Mouse (Mus musculus) liver, embryonic 14.5 days (tissue): Measurements from ENCODE around the gene Mtmr3. TPM values are rescaled to one million over a fixed set of nuclear protein-coding genes. Genes with fewer than 3 reads are reported as not detected.

Source experiments
- ATAC-seq: fragments of 200-750 bp; cut with Nextera tagmentation; 2 replicates; pipeline ENCODE4 v1.8.0; 2017; ENCODE audit warnings: moderate number of reproducible peaks, mild to moderate bottlenecking, moderate library complexity; ENCODE audit not compliant: insufficient read depth
- DNase-seq, 3 experiments: peaks; one replicate each; pipeline ENCODE4 v3.0.0-alpha.2; 2012 to 2013; ENCODE audit warnings: low read depth in 3 of 3, low spot score in 3 of 3
- H3K27ac ChIP-seq: fragments of 300-500 bp; sonication (generic); 2 replicates; pipeline ENCODE4 v1.5.1; 2014; ENCODE audit warnings: moderate library complexity, mild to moderate bottlenecking, control low read depth, inconsistent platforms
- H3K27me3 ChIP-seq: fragments of 300-500 bp; sonication (generic); 2 replicates; pipeline ENCODE4 v1.6.1; 2014; ENCODE audit warnings: mild to moderate bottlenecking, low read length, moderate library complexity; ENCODE audit not compliant: control insufficient read depth, insufficient read depth
- H3K36me3 ChIP-seq: fragments of 300-500 bp; sonication (generic); replicated peaks from 2 replicates; pipeline ENCODE4 v1.6.1; 2014; ENCODE audit warnings: low read depth; ENCODE audit not compliant: control insufficient read depth, insufficient read depth
- H3K4me1 ChIP-seq, 2 experiments: fragments of 200-500 bp in 1 of 2; fragments of 300-500 bp in 1 of 2; sonication (generic) in 1 of 2; replicated peaks; 2 replicates each; pipeline ENCODE4 v1.6.1; 2012 to 2014; ENCODE audit warnings: antibody characterized with exemption in 1 of 2, inconsistent platforms in 1 of 2, low read length in 1 of 2; ENCODE audit not compliant: control insufficient read depth in 2 of 2, insufficient read depth in 2 of 2
- H3K4me2 ChIP-seq: fragments of 300-500 bp; sonication (generic); 2 replicates; pipeline ENCODE4 v1.6.1; 2014; ENCODE audit warnings: low read depth, mild to moderate bottlenecking, control low read depth, moderate library complexity
- H3K4me3 ChIP-seq, 2 experiments: fragments of 200-500 bp in 1 of 2; fragments of 300-500 bp in 1 of 2; sonication (generic) in 1 of 2; 2 replicates each; pipeline ENCODE4 v1.5.1; 2012 to 2014; ENCODE audit warnings: low read depth in 2 of 2, low read length in 2 of 2, mild to moderate bottlenecking in 2 of 2, control low read depth in 1 of 2, inconsistent platforms in 1 of 2, moderate library complexity in 1 of 2; ENCODE audit not compliant: insufficient read depth in 1 of 2
- H3K9ac ChIP-seq: fragments of 300-500 bp; sonication (generic); replicated peaks from 2 replicates; pipeline ENCODE4 v1.6.1; 2014; ENCODE audit warnings: mild to moderate bottlenecking, control low read depth, moderate library complexity
- H3K9me3 ChIP-seq: fragments of 300-500 bp; sonication (generic); 2 replicates; pipeline ENCODE4 v1.6.1; 2016; ENCODE audit warnings: low read length, mixed read lengths; ENCODE audit not compliant: control insufficient read depth
- CTCF ChIP-seq: IDR thresholded peaks from 2 replicates; pipeline ENCODE4 v1.5.1; 2016; ENCODE audit warnings: antibody characterized with exemption, low read depth, control low read depth
- EP300 ChIP-seq: IDR thresholded peaks from 2 replicates; pipeline ENCODE4 v1.6.1; 2016; ENCODE audit warnings: antibody characterized with exemption, low read depth
- WGBS: fragments of 180-500 bp; shearing (Covaris S2); extraction: QIAGEN DNeasy Blood & Tissue Kit; methylation state at CpG from one replicate; pipeline ENCODE4 v1.1.7; 2014; ENCODE audit not compliant: insufficient replicate concordance; 5-methylcytosine and 5-hydroxymethylcytosine counted together
- polyA plus RNA-seq, 2 experiments: library from polyadenylated mRNA; depleted of rRNA in 1 of 2; stranded (reverse) in 1 of 2; unstranded in 1 of 2; fragments of >200 nt; fragmentation: Nextera tagmentation in 1 of 2; extraction: Ambion mirVana in 1 of 2; gene quantifications; 2 replicates each; pipeline versions ENCODE4 v1.2.1 to v1.2.3; 2012 to 2014

Gene Mtmr3
- polyA plus RNA-seq, 2 experiments, result 20.3 to 24.3 TPM

GRCm38 (mm10) chr11:4454895-4455535 is 139.6 kb downstream of the Mtmr3 start:
- no peaks in the 10 kb centered on the region for H3K36me3 ChIP-seq
- no peak overlapping the region for H3K4me2 ChIP-seq
- ATAC-seq (no peak), DNase-seq (no peak)
- no peaks in the 10 kb centered on the region for H3K4me1 ChIP-seq
- H3K27ac ChIP-seq, result no peak overlapping the region
- H3K9me3 ChIP-seq, result no peaks in the 10 kb centered on the region
- no peak overlapping the region for H3K4me3 ChIP-seq
- 57% methylated on average over 8 of the region's 8 CpGs for WGBS
- TF ChIP-seq CTCF (no peak), EP300 (no peak)
- no peaks in the 10 kb centered on the region for H3K27me3 ChIP-seq
- H3K9ac ChIP-seq, result no peak overlapping the region

GRCm38 (mm10) chr11:4452467-4453184 is 142.0 kb downstream of the Mtmr3 start:
- no peak overlapping the region for H3K27ac ChIP-seq
- no peaks in the 10 kb centered on the region for H3K27me3 ChIP-seq
- no peak for TF ChIP-seq CTCF
- no peak for TF ChIP-seq EP300
- 66% methylated on average over 12 of the region's 12 CpGs for WGBS
- H3K4me1 ChIP-seq, result no peaks in the 10 kb centered on the region
- DNase-seq (no peak), ATAC-seq (no peak)
- no peak overlapping the region for H3K9ac ChIP-seq
- no peak overlapping the region for H3K4me3 ChIP-seq
- no peaks in the 10 kb centered on the region for H3K36me3 ChIP-seq
- no peak overlapping the region for H3K4me2 ChIP-seq
- no peaks in the 10 kb centered on the region for H3K9me3 ChIP-seq

GRCm38 (mm10) chr11:4451116-4451515 is 143.5 kb downstream of the Mtmr3 start:
- Histone ChIP-seq H3K27me3 (no peaks in the 10 kb centered on the region), H3K4me2 (no peak overlapping the region), H3K4me3 (no peak overlapping the region), H3K27ac (no peak overlapping the region), H3K36me3 (no peaks in the 10 kb centered on the region), H3K9ac (no peak overlapping the region), H3K4me1 (no peaks in the 10 kb centered on the region), H3K9me3 (no peaks in the 10 kb centered on the region)
- ATAC-seq (no peak), DNase-seq (peak; percentile 24 to 33 (median 30))
- 18% methylated on average over 9 of the region's 9 CpGs for WGBS
- peak; percentile 89 for TF ChIP-seq CTCF
- no peak for TF ChIP-seq EP300

- H3K36me3 ChIP-seq, result no peaks in the 10 kb centered on the region
- no peak for DNase-seq
- H3K27me3 ChIP-seq, result no peaks in the 10 kb centered on the region
- no peak overlapping the region for H3K4me3 ChIP-seq
- TF ChIP-seq EP300 (no peak), CTCF (no peak)
- no peak overlapping the region for H3K9ac ChIP-seq
- WGBS, result 80% methylated on average over 9 of the region's 9 CpGs
- H3K9me3 ChIP-seq, result no peaks in the 10 kb centered on the region
- no peak overlapping the region for H3K4me2 ChIP-seq
- H3K27ac ChIP-seq, result no peak overlapping the region
- no peak for ATAC-seq
- no peaks in the 10 kb centered on the region for H3K4me1 ChIP-seq
Observed at GRCm38 (mm10) chr11:4446195-4446868, 148.3 kb downstream of the Mtmr3 start.

GRCm38 (mm10) chr11:4442280-4442679 is 152.4 kb downstream of the Mtmr3 start:
- H3K4me3 ChIP-seq, result no peak overlapping the region
- ATAC-seq, result no peak
- H3K9me3 ChIP-seq, result no peaks in the 10 kb centered on the region
- WGBS, result 12% methylated on average over 1 of the region's 1 CpGs
- H3K4me2 ChIP-seq, result no peak overlapping the region
- H3K4me1 ChIP-seq, result no peaks in the 10 kb centered on the region
- no peak for DNase-seq
- H3K9ac ChIP-seq, result no peak overlapping the region
- H3K27me3 ChIP-seq, result no peaks in the 10 kb centered on the region
- no peaks in the 10 kb centered on the region for H3K36me3 ChIP-seq
- H3K27ac ChIP-seq, result no peak overlapping the region
- no peak for TF ChIP-seq CTCF
- TF ChIP-seq EP300, result no peak
